Mouse (Mus musculus) ES-CJ7 (cell line): ENCODE data around the gene 5430403G16Rik.
"Not testable (repeated sequence)": the region's sequence is repeated elsewhere in the genome, so short reads cannot be mapped to it uniquely, and the experiment has no call there.

Experiments used
- DNase-seq: peaks from one replicate; pipeline ENCODE4 v3.0.0; 2011; ENCODE audit warnings: low read depth, low spot score

The 5430403G16Rik gene

DNA sequence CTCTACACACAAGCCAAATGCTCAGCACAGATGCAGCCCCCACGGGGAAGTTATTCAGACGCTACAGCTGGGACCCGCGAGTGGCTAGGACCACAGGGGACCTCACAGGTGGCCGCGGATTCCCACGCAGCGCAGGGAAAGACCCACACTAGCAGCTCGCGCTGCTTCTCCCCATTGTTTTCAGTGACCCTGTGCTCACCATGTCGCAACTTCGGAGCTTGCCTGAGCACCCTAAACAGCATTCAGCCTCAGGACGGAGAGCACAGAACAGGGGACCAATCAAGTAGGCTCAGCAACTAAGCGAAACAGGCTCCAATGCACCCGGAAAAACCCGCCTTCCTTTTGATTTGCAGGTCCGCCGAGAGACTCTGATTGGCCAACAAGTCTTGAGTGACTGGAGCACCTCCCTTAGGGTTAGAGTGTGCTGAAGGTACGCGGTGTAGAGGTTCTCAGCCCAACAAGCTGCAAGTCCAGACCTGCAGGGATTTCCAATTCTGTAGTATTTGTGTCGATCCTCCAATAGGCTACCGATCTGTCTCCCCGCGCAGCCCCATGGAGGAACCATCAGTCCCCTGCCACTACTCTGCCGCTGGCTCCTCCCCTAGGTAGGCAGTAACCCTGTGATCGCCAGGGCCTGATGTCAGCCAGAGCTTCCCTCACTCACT, at the start of gene 5430403G16Rik:
Gene 5430403G16Rik, minus strand, starts transcription at position 505 of the 665 bp plus-strand sequence.
- DNase-seq, result peak; percentile 95

DNA sequence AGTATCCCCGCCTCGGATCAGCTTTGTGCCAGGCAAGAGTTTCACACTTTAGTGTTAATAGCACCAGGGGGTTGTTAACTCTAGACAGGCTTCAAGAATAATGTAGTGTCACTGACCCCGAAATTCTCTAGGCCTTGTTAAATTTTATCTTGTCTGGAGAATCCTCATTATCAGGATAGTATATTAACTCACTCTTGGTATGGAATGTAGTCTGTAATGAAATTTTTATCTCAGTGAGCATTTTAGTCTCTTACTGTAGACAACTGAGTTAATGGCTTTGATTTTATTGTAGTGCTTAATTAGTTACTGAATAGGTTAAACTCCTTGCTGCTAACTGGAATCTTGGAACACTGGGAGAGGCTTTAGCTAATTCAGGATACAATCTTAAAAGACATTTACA, 26.5 kb upstream of the 5430403G16Rik start:
- DNase-seq, result not testable (repeated sequence)

DNA sequence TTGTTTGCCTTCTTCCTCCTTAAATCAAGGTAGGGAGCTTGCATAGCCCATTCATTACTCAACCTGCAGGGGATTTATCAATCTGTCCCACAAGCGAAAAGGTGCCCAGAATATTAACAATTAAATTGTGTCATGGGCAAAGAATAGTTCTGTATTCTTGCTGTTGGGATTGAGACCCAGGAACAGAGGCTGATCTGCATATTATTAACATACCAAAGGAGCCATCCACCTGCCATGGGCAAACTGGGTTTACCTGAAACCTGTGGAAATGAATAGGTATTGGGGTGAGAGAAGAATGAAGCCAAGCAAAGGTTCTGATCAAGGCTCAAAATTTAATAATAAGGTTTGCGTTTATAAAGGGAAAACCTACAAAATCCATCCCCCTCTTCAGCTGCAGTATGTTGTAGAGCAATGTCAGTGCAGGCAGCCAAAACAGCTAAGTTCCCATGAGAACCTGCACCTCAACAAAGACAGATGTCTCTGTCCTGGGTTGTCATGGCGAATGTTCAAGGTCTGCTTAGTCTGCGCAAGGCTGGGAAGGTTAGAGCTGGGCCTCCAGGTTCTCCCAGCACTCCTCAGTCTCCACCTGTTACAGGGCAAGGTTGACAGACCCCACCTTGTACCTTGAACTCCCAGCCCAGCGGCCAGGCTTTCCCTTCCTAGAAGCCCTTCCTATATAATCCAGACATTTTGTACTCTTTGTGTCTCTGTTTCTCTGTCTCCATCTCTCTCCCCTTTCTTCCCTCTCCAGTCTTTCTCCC, 544 bp upstream of the 5430403G16Rik start:
- DNase-seq, result not testable (repeated sequence)

DNA sequence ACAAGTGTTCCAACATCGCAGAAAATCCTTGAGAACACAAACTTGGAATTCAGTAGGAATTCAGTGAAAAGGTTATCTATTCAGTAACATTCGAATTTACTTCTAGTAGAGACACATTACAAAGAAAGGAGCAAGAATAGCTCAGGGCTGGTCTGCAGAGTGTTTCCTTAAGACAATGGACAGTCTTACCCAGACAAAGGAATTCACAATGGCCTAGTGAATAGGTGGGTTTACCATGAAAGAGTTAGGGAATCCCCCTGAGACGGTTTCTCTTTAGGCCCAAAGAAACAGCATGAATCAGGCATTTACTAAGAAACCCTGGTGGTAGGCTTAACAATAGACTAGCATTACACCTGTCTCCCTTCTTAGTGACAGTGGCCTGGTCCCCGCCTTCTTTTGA, 7.9 kb downstream of the 5430403G16Rik start:
- peak; percentile 82 for DNase-seq
